Mouse (Mus musculus) B cell, adult 62 days (primary cell): ENCODE measurements around the gene Chpf2. TPM values are rescaled to one million over a fixed set of nuclear protein-coding genes. Genes with fewer than 3 reads are reported as not detected.

ENCODE experiments used
- total RNA-seq: library from RNA; stranded (reverse); gene quantifications from 4 replicates; pipeline ENCODE4 v1.2.4, GENCODE M21; 2023

Chpf2 gene
- total RNA-seq: 32.7 to 39.8 TPM (median 34.7 TPM) in 4 replicates

GRCm38 (mm10) chr5:24586547-24587199, at the start of gene Chpf2:
Gene Chpf2 (plus strand): TSS chr5:24586741.

DNA sequence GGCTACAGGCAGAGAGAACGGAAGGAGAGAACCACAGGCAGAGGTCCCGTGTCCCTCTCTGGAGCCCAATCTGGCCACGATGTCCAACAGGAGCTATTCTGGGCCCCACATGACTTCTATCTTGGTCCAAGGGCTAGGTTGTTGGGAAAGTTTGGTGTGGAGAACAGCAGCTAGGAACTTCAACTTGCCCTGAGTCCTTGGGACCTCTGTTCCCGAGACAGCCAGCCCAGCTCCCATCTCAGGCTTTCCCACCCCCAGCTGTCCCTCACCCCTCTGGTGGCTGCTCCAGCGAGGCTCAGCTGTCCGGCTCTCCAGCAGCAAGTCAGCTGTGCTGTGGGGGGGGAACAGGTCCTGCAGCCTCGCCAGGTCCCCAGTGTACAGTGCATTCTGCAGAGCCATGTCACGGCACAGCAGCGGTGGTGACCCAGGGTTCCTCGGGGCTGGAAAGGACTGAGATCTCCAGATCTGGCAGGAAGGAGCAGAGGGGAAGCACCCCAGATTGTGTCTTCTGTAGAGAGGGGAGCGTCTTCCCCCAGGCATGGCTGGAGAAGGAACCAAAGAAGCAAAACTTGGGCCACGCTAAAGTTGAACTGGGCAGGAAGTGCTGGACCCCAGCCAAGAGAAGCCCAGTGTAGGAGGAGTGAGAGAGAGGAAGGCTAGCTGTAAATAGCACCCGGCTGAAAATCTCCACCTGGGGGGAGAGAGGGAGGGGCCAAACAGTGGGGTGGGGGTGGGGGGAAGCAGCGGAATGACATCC, 46.0 kb upstream of the Chpf2 start, which contains the start of gene Asb10:
Asb10 (minus strand) TSS at position 592 of the 757 bp plus-strand sequence.

GRCm38 (mm10) chr5:24556709-24557108, 29.8 kb upstream of the Chpf2 start, which contains the start of gene 4931409K22Rik:
Gene 4931409K22Rik (minus strand): TSS chr5:24556809.

DNA sequence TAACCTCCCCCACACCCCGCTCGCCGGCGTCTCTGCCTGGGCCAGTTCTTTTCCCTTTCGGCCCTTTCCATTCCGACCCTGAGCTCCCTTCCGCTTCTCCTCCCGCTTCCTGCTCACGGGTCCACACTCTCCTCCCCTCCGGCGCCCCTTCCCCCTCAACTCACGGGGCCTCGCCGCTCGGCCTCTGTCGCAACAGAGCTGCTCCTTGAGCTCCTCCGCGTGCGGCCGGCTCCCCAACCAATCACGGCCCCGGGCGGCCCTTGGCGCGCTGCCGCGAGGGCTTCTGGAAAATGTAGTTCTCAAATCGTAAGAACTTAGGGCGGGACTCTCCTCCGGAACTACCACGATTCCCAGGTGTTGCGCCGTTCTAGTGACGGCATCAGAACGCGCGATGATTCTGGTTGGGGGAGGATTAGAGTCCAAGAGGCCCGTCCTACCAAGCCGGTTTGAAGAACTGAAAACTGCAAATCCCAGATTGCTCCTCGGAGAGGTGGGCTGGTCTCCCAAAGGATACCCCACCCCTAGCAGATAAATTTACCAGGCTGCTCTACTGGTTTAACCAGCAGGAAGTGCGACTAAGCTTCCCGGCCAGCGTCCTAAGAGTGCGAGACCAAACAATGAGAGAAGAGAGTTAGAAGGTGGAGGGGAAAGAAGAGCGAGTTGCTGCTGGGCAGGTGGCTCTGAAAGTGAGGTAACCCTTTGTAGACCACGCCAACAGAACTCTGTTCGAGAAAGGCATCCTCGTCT, 9.2 kb upstream of the Chpf2 start, which contains the start of gene Abcf2:
Abcf2 (minus strand) TSS at position 285 of the 747 bp plus-strand sequence.

GRCm38 (mm10) chr5:24623986-24624821, 37.7 kb downstream of the Chpf2 start, which contains the start of gene Smarcd3:
Gene Smarcd3 (minus strand): TSS chr5:24624411.

Other genes starting within 250 kb of the Chpf2 start
- not detected in 4 replicates for gene Kcnh2, start 235.1 kb upstream of the Chpf2 start, total RNA-seq
- 0.15 to 0.40 TPM in 2 of 4 replicates, not detected in the others for gene Nos3, start 221.9 kb upstream of the Chpf2 start, total RNA-seq
- gene Atg9b, start 194.6 kb upstream of the Chpf2 start, total RNA-seq: not detected in 4 replicates
- 19.2 to 30.7 TPM (median 25.6 TPM) in 4 replicates for gene Abcb8, start 193.1 kb upstream of the Chpf2 start, total RNA-seq
- 0.34 to 0.80 TPM (median 0.49 TPM) in 3 of 4 replicates, not detected in the other for gene Asic3, start 173.3 kb upstream of the Chpf2 start, total RNA-seq
- 31.5 to 43.7 TPM (median 33.8 TPM) in 4 replicates for gene Cdk5, start 163.2 kb upstream of the Chpf2 start, total RNA-seq
- 54.4 to 79.1 TPM (median 68.6 TPM) in 4 replicates for gene Slc4a2, start 162.9 kb upstream of the Chpf2 start, total RNA-seq
- gene Fastk, start 141.5 kb upstream of the Chpf2 start, total RNA-seq: 89.9 to 105 TPM (median 103 TPM) in 4 replicates
- 19.1 to 23.1 TPM (median 21.2 TPM) in 4 replicates for gene Tmub1, start 138.9 kb upstream of the Chpf2 start, total RNA-seq
- gene Agap3, start 134.6 kb upstream of the Chpf2 start, total RNA-seq: 41.8 to 52.0 TPM (median 49.9 TPM) in 4 replicates
- gene Gbx1, start 59.5 kb upstream of the Chpf2 start, total RNA-seq: not detected in 4 replicates
- gene Asb10, start 45.8 kb upstream of the Chpf2 start, total RNA-seq: not detected in 4 replicates
- not detected in 4 replicates for gene 4931409K22Rik, start 29.9 kb upstream of the Chpf2 start, total RNA-seq
- gene Abcf2, start 9.3 kb upstream of the Chpf2 start, total RNA-seq: 35.4 to 41.6 TPM (median 38.9 TPM) in 4 replicates
- not detected in 4 replicates for gene Smarcd3, start 37.7 kb downstream of the Chpf2 start, total RNA-seq
- 90.3 to 94.0 TPM (median 92.4 TPM) in 4 replicates for gene Nub1, start 98.8 kb downstream of the Chpf2 start, total RNA-seq
- gene Wdr86, start 144.0 kb downstream of the Chpf2 start, total RNA-seq: not detected in 4 replicates
- not detected in 4 replicates for gene Crygn, start 171.3 kb downstream of the Chpf2 start, total RNA-seq